Mouse (Mus musculus) MEL (cell line): ENCODE data around the gene Med13l. TPM values are rescaled to one million over a fixed set of nuclear protein-coding genes. Genes with fewer than 3 reads are reported as not detected.
A peak's percentile ranks its signal among the peaks of the same experiment; 100 is the strongest.

Experiments used
- DNase-seq: peaks from one replicate; pipeline ENCODE4 v3.0.0; 2011; ENCODE audit warnings: low read depth, low spot score
- H3K27ac ChIP-seq: 2 replicates; pipeline ENCODE4 v1.5.1; 2012; ENCODE audit warnings: low read depth, mild to moderate bottlenecking, control low read depth, low read length, moderate library complexity; ENCODE audit not compliant: control insufficient read depth
- H3K27me3 ChIP-seq, 2 experiments: fragments of 150-350 bp in 1 of 2; sonication (generic) in 1 of 2; 2 replicates each; pipeline ENCODE4 v1.6.1; 2012; ENCODE audit warnings: low read length in 2 of 2, mild to moderate bottlenecking in 2 of 2, improper control_type of control experiment in 1 of 2, moderate library complexity in 1 of 2; ENCODE audit not compliant: insufficient read depth in 2 of 2, control insufficient read depth in 1 of 2
- H3K36me3 ChIP-seq, 2 experiments: 2 replicates each; pipeline ENCODE4 v1.6.1; 2012 to 2014; ENCODE audit warnings: low read length in 2 of 2, improper control_type of control experiment in 1 of 2, inconsistent platforms in 1 of 2, mild to moderate bottlenecking in 1 of 2; ENCODE audit not compliant: insufficient read depth in 2 of 2, control insufficient read depth in 1 of 2
- H3K4me1 ChIP-seq, 2 experiments: fragments of 150-350 bp in 1 of 2; sonication (generic) in 1 of 2; 2 replicates each; pipeline ENCODE4 v1.6.1; 2012; ENCODE audit warnings: low read length in 2 of 2, improper control_type of control experiment in 1 of 2, mild to moderate bottlenecking in 1 of 2; ENCODE audit not compliant: insufficient read depth in 2 of 2, control insufficient read depth in 1 of 2
- H3K4me3 ChIP-seq, 2 experiments: fragments of 150-350 bp in 1 of 2; sonication (generic) in 1 of 2; 2 replicates each; pipeline ENCODE4 v1.5.1; 2012; ENCODE audit warnings: low read depth in 2 of 2, low read length in 2 of 2, mild to moderate bottlenecking in 2 of 2, moderate library complexity in 2 of 2, control low read depth in 1 of 2, improper control_type of control experiment in 1 of 2; ENCODE audit not compliant: control insufficient read depth in 1 of 2, insufficient read depth in 1 of 2
- H3K79me2 ChIP-seq: 2 replicates; pipeline ENCODE4 v1.6.1; 2012; ENCODE audit warnings: mild to moderate bottlenecking, low read length, moderate library complexity; ENCODE audit not compliant: control insufficient read depth, poor library complexity, insufficient read depth
- H3K9ac ChIP-seq: 2 replicates; pipeline ENCODE4 v1.6.1; 2012; ENCODE audit warnings: low read depth, mild to moderate bottlenecking, control low read depth, low read length, moderate library complexity; ENCODE audit not compliant: control insufficient read depth, poor library complexity, severe bottlenecking
- H3K9me3 ChIP-seq: fragments of 150-350 bp; sonication (generic); replicated peaks from 2 replicates; pipeline ENCODE4 v1.6.1; 2012; ENCODE audit warnings: mild to moderate bottlenecking, low read length, improper control_type of control experiment, moderate library complexity; ENCODE audit not compliant: insufficient read depth
- BHLHE40 ChIP-seq: IDR thresholded peaks from 2 replicates; pipeline ENCODE4 v1.6.1; 2012; ENCODE audit warnings: low read depth, mild to moderate bottlenecking, inconsistent platforms, low read length, improper control_type of control experiment, borderline replicate concordance
- CHD2 ChIP-seq: IDR thresholded peaks from 2 replicates; pipeline ENCODE4 v1.6.1; 2011; ENCODE audit warnings: low read length, improper control_type of control experiment
- CTCF ChIP-seq, 3 experiments: IDR thresholded peaks in 2 of 3; conservative IDR thresholded peaks in 1 of 3; 2 replicates each; pipeline ENCODE4 v1.5.1; 2011 to 2012; ENCODE audit warnings: low read length in 3 of 3, low read depth in 2 of 3, mild to moderate bottlenecking in 2 of 3, improper control_type of control experiment in 1 of 3, inconsistent platforms in 1 of 3, mixed read lengths in 1 of 3, moderate library complexity in 1 of 3; ENCODE audit not compliant: control insufficient read depth in 1 of 3, insufficient read depth in 1 of 3, poor library complexity in 1 of 3, severe bottlenecking in 1 of 3
- E2F4 ChIP-seq: IDR thresholded peaks from 2 replicates; pipeline ENCODE4 v1.6.1; 2011; ENCODE audit warnings: low read depth, low read length, improper control_type of control experiment, borderline replicate concordance
- EP300 ChIP-seq, 2 experiments: IDR thresholded peaks; 2 replicates each; pipeline ENCODE4 v1.6.1; 2011; ENCODE audit warnings: improper control_type of control experiment in 2 of 2, low read length in 2 of 2, low read depth in 1 of 2, mild to moderate bottlenecking in 1 of 2
- HCFC1 ChIP-seq: IDR thresholded peaks from 2 replicates; pipeline ENCODE4 v1.6.1; 2012; ENCODE audit warnings: low read depth, mild to moderate bottlenecking, inconsistent platforms, low read length, improper control_type of control experiment, moderate library complexity
- KAT2A ChIP-seq: conservative IDR thresholded peaks from 2 replicates; pipeline ENCODE4 v1.6.1; 2012; ENCODE audit warnings: low read depth, low read length, improper control_type of control experiment, inconsistent platforms
- MAX ChIP-seq: IDR thresholded peaks from 2 replicates; pipeline ENCODE4 v1.6.1; 2011; ENCODE audit warnings: low read length, improper control_type of control experiment
- MEF2A ChIP-seq: IDR thresholded peaks from 2 replicates; pipeline ENCODE4 v1.6.1; 2014; ENCODE audit warnings: low read depth, mild to moderate bottlenecking, inconsistent platforms, low read length, improper control_type of control experiment; ENCODE audit not compliant: poor library complexity, insufficient replicate concordance, severe bottlenecking; ENCODE audit errors: extremely low read depth
- MXI1 ChIP-seq: IDR thresholded peaks from 2 replicates; pipeline ENCODE4 v1.6.1; 2011; ENCODE audit warnings: mild to moderate bottlenecking, low read depth, low read length, improper control_type of control experiment
- MYC ChIP-seq: IDR thresholded peaks from 2 replicates; pipeline ENCODE4 v1.6.1; 2011; ENCODE audit warnings: low read depth, mild to moderate bottlenecking, low read length, improper control_type of control experiment, moderate library complexity
- NELFE ChIP-seq: IDR thresholded peaks from 2 replicates; pipeline ENCODE4 v1.6.1; 2011; ENCODE audit warnings: low read depth, low read length, improper control_type of control experiment
- NRF1 ChIP-seq: IDR thresholded peaks from 2 replicates; pipeline ENCODE4 v1.6.1; 2014; ENCODE audit warnings: low read depth, mild to moderate bottlenecking, inconsistent platforms, low read length, improper control_type of control experiment, moderate library complexity; ENCODE audit not compliant: poor library complexity, insufficient read depth, severe bottlenecking
- RCOR1 ChIP-seq: IDR thresholded peaks from 2 replicates; pipeline ENCODE4 v1.6.1; 2012; ENCODE audit warnings: low read depth, mild to moderate bottlenecking, inconsistent platforms, low read length, improper control_type of control experiment
- TAL1 ChIP-seq: IDR thresholded peaks from 2 replicates; pipeline ENCODE4 v1.6.1; 2012; ENCODE audit warnings: mild to moderate bottlenecking, inconsistent platforms, low read length, moderate library complexity, mixed read lengths
- TBP ChIP-seq: IDR thresholded peaks from 2 replicates; pipeline ENCODE4 v1.8.0; 2011; ENCODE audit warnings: low read depth, low read length, improper control_type of control experiment
- TCF12 ChIP-seq: IDR thresholded peaks from 2 replicates; pipeline ENCODE4 v1.6.1; 2014; ENCODE audit warnings: low read depth, mild to moderate bottlenecking, inconsistent platforms, low read length, improper control_type of control experiment, moderate library complexity
- USF1 ChIP-seq: IDR thresholded peaks from 2 replicates; pipeline ENCODE4 v1.6.1; 2014; ENCODE audit warnings: low read depth, mild to moderate bottlenecking, inconsistent platforms, low read length, improper control_type of control experiment, moderate library complexity
- ZC3H11A ChIP-seq: IDR thresholded peaks from 2 replicates; pipeline ENCODE4 v1.6.1; 2012; ENCODE audit warnings: low read depth, mild to moderate bottlenecking, inconsistent platforms, low read length, improper control_type of control experiment
- ZKSCAN1 ChIP-seq: IDR thresholded peaks from 2 replicates; pipeline ENCODE4 v1.6.1; 2012; ENCODE audit warnings: low read depth, mild to moderate bottlenecking, inconsistent platforms, low read length, improper control_type of control experiment, moderate library complexity
- ZMIZ1 ChIP-seq: IDR thresholded peaks from 2 replicates; pipeline ENCODE4 v1.6.1; 2012; ENCODE audit warnings: low read depth, mild to moderate bottlenecking, inconsistent platforms, low read length, improper control_type of control experiment, moderate library complexity
- polyA plus RNA-seq, 2 experiments: library from polyadenylated mRNA; stranded (reverse) in 1 of 2; unstranded in 1 of 2; fragments of >175 nt in 1 of 2; fragments of >200 nt in 1 of 2; gene quantifications; 2 replicates each; pipeline versions ENCODE4 v1.2.1 to v1.2.4; 2012; ENCODE audit warnings: low replicate concordance in 2 of 2, low read depth in 1 of 2; ENCODE audit not compliant: insufficient read length in 2 of 2, insufficient read depth in 1 of 2, missing spikeins in 1 of 2
- total RNA-seq: library from RNA; depleted of rRNA; stranded (reverse); fragments of 300-350 nt; gene quantifications from 2 replicates; pipeline ENCODE4 v1.2.3, GENCODE M21; 2012

Gene Med13l
- total and polyA plus RNA-seq, 3 experiments = 13.4 to 16.1 TPM; not detected in 1

DNA sequence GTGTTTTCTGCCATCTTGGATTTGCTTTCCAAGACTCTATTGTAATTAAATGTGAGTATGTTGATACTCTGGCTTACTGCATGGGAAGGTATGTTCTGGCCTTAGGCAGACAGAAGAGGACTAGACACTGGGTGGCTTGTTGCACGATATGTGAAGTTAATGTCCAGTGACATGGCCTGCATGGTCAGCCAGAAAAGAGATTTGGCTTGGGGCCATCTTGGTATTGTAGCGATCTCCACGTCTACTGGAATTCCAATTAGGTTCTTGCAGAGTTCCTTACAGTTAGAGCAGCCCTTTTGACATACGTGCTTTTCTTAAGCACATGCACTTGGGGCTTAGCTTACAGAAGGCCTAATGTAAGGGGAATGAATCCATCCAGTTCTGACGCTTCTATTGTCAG lies 86.4 kb downstream of the Med13l start:
- H3K36me3 ChIP-seq = peaks cover 0 to 32% of the 10 kb centered on the region in 2 experiments; a peak in 2 of 4 replicates
- peaks cover 20 to 33% of the 10 kb centered on the region in 2 experiments for H3K4me1 ChIP-seq
- DNase-seq = no peak
- 0 out of 2 replicates have a peak overlapping the region, but pooled peaks have one; percentile 14 for H3K27ac ChIP-seq
- no peak overlapping the region for H3K9ac ChIP-seq
- no peaks in the 10 kb centered on the region for H3K9me3 ChIP-seq
- TF ChIP-seq CTCF (IDR thresholded peaks at IDR 0.05 in 2 of 3, conservative IDR thresholded peaks at IDR 0.05 in 1 of 3; ENCODE audit: control insufficient read depth in 1 of 3, insufficient read depth in 1 of 3, low read depth in 2 of 3, low read length in 3 of 3, poor library complexity in 1 of 3, severe bottlenecking in 1 of 3) (no peak), MYC (no peak), MAX (no peak), CHD2 (no peak), E2F4 (no peak), TCF12 (no peak), HCFC1 (no peak), ZMIZ1 (no peak), MEF2A (no peak), TBP (no peak), MXI1 (no peak), KAT2A (no peak), NELFE (no peak), TAL1 (no peak), EP300 (IDR thresholded peaks at IDR 0.05; ENCODE audit: low read depth in 1 of 2, low read length in 2 of 2) (no peak), USF1 (no peak), RCOR1 (no peak), ZC3H11A (no peak), ZKSCAN1 (no peak)
- no peak overlapping the region for H3K4me3 ChIP-seq
- H3K27me3 ChIP-seq = no peaks in the 10 kb centered on the region
- peaks cover 30% of the 10 kb centered on the region for H3K79me2 ChIP-seq

DNA sequence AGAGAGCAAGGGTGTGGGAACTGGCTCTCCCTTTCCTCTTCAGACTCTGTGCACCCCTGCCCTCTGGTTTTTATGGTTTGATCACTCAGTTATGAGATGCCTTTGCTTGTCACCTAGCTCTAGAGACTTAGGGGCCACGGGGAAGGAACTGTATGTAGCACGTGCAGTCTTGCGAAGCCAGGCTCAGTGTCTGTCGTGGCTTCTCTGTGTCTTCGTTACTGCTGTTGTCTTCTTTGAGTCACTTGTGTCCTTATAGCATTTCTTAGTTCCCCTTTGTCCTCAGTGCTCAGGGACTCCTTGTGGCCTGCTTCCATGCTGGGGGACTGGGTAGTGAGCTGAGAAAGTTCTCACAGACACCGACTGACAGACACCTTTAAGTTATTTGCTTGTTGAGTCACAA lies 86.9 kb downstream of the Med13l start:
- H3K9ac ChIP-seq = peak overlapping the region; percentile 48
- peak overlapping the region; percentile 78 for H3K27ac ChIP-seq
- no peaks in the 10 kb centered on the region for H3K9me3 ChIP-seq
- peaks cover 0 to 32% of the 10 kb centered on the region in 2 experiments; a peak in 2 of 4 replicates for H3K36me3 ChIP-seq
- H3K4me1 ChIP-seq = peaks cover 20 to 33% of the 10 kb centered on the region in 2 experiments
- H3K79me2 ChIP-seq = peaks cover 30% of the 10 kb centered on the region
- no peak overlapping the region for H3K4me3 ChIP-seq
- peak; percentile 79 for DNase-seq
- TF ChIP-seq USF1 (0 out of 2 replicates have a peak, but pooled peaks have one; percentile 9), NELFE (no peak), MYC (peak; percentile 57; the same call in 1 of the 2 replicates), BHLHE40 (peak; percentile 70; the same call in 1 of the 2 replicates), NRF1 (no peak), MAX (peak; percentile 78; the same call in 1 of the 2 replicates)
- no peaks in the 10 kb centered on the region for H3K27me3 ChIP-seq
